Mouse (Mus musculus) forebrain, embryonic 11.5 days (tissue): ENCODE measurements at regions not wholly inside any gene's neighbourhood (a gene's known extent, or its start where the extent isn't known, plus 50 kb on each side); places are given as distances from the start of the nearest gene placed in this dataset.
A peak's percentile ranks its signal among the peaks of the same experiment; 100 is the strongest.

Experiments
- ATAC-seq: fragments of 200-750 bp; cut with Nextera tagmentation; replicated peaks from 2 replicates; pipeline ENCODE4 v1.8.0; 2017; ENCODE audit warnings: moderate TSS enrichment; ENCODE audit not compliant: low FRiP score
- DNase-seq: peaks from one replicate; pipeline ENCODE4 v3.0.0-alpha.2; 2017; ENCODE audit warnings: low spot score
- H3K27ac ChIP-seq: fragments of 300-500 bp; sonication (generic); 2 replicates; pipeline ENCODE4 v1.5.1; 2014; ENCODE audit warnings: low read depth, low read length
- H3K27me3 ChIP-seq: fragments of 300-500 bp; sonication (generic); 2 replicates; pipeline ENCODE4 v1.6.1; 2014; ENCODE audit warnings: mild to moderate bottlenecking, low read length, mixed read lengths; ENCODE audit not compliant: control insufficient read depth, insufficient read depth
- H3K36me3 ChIP-seq: fragments of 300-500 bp; sonication (generic); 2 replicates; pipeline ENCODE4 v1.6.1; 2014; ENCODE audit warnings: mild to moderate bottlenecking, low read length, moderate library complexity, mixed read lengths; ENCODE audit not compliant: control insufficient read depth, insufficient read depth
- H3K4me1 ChIP-seq: fragments of 300-500 bp; sonication (generic); replicated peaks from 2 replicates; pipeline ENCODE4 v1.6.1; 2014; ENCODE audit warnings: low read length, mixed read lengths; ENCODE audit not compliant: control insufficient read depth, insufficient read depth
- H3K4me2 ChIP-seq: fragments of 300-500 bp; sonication (generic); 2 replicates; pipeline ENCODE4 v1.6.1; 2014; ENCODE audit warnings: low read depth, mild to moderate bottlenecking, low read length, moderate library complexity, mixed read lengths; ENCODE audit not compliant: severe bottlenecking
- H3K4me3 ChIP-seq: fragments of 300-500 bp; sonication (generic); 2 replicates; pipeline ENCODE4 v1.5.1; 2014; ENCODE audit warnings: low read depth, low read length
- H3K9ac ChIP-seq: fragments of 300-500 bp; sonication (generic); 2 replicates; pipeline ENCODE4 v1.6.1; 2014; ENCODE audit warnings: low read length
- H3K9me3 ChIP-seq: fragments of 300-500 bp; sonication (generic); 2 replicates; pipeline ENCODE4 v1.6.1; 2016; ENCODE audit warnings: low read length, mixed read lengths; ENCODE audit not compliant: control insufficient read depth
- WGBS: fragments of 180-500 bp; shearing (Covaris S2); extraction: QIAGEN DNeasy Blood & Tissue Kit; methylation state at CpG from one replicate; pipeline ENCODE4 v1.1.7; 2014; 5-methylcytosine and 5-hydroxymethylcytosine counted together

DNA sequence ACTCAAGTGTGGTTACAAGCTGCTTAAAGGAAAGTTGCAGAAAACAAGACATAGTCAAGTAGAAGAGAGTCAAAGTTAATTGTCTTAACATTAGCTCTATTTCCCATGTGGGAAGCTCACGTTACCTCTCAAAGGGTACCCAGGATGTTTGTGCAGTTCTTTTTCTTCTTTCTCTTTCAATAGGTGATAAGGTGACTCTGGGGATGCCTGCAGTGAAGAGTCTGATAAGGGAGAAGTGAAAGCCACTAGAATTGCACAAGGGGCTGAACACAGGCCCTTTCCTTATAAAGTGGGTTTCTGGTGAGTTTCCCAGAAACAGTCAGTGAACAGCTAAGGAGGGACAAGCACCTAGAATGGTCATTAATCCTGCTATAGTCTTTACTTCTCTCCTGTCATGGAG lies 98.6 kb upstream of the Slc4a7 start:
- Histone ChIP-seq H3K27me3 (no peaks in the 10 kb centered on the region), H3K4me1 (no peaks in the 10 kb centered on the region), H3K36me3 (no peaks in the 10 kb centered on the region), H3K9me3 (no peaks in the 10 kb centered on the region), H3K27ac (no peak overlapping the region), H3K4me3 (no peak overlapping the region), H3K4me2 (no peak overlapping the region), H3K9ac (no peak overlapping the region)
- 72% methylated on average over 1 of the region's 1 CpGs for WGBS
- ATAC-seq (no peak), DNase-seq (no peak)

DNA sequence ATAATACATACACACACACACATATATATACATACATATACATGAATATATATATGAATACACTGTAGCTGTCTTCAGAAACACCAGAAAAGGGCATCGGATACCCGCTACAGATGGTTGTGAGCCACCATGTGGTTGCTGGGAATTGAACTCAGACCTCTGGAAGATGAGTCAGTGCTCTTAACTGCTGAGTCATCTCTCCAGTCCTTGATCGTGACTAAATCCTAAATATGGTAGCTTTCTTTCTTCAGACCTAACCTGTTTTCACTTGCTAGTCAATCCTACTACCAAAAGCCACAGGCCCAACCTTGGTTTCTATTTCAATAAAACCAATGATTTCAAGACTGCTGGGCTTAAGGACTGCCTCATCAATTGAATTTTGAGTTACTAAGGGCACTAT lies 95.0 kb upstream of the Slc4a7 start:
- 97% methylated on average over 3 of the region's 3 CpGs for WGBS
- Histone ChIP-seq H3K9me3 (no peaks in the 10 kb centered on the region), H3K27me3 (no peaks in the 10 kb centered on the region), H3K4me2 (no peak overlapping the region), H3K4me1 (no peaks in the 10 kb centered on the region), H3K9ac (no peak overlapping the region), H3K27ac (no peak overlapping the region), H3K4me3 (no peak overlapping the region), H3K36me3 (no peaks in the 10 kb centered on the region)
- ATAC-seq: no peak
- no peak for DNase-seq

DNA sequence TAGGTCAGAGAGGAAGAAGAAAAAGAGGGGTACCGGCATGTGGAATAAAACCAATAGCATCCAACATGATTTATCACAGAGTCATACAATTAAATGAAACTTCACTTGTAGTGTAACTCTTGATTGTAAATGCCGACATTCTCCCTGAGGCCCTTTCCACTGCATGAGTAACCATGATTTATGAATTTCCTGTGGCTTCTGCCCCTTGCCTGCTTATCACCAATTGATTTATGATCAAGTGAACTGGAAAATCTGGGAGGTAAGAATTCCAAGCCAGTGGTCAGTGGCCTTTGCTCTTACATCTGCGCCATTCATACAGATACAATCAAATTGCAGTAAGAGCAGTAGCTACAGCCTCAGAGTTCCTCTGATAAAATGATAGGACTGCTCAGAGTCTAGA lies 89.8 kb upstream of the Slc4a7 start:
- no peaks in the 10 kb centered on the region for H3K27me3 ChIP-seq
- no peak overlapping the region for H3K4me2 ChIP-seq
- no peak overlapping the region for H3K4me3 ChIP-seq
- H3K9me3 ChIP-seq: no peaks in the 10 kb centered on the region
- H3K4me1 ChIP-seq: no peaks in the 10 kb centered on the region
- ATAC-seq: no peak
- no peak for DNase-seq
- H3K27ac ChIP-seq: no peak overlapping the region
- H3K36me3 ChIP-seq: no peaks in the 10 kb centered on the region
- 91% methylated on average over 3 of the region's 3 CpGs for WGBS
- H3K9ac ChIP-seq: no peak overlapping the region

DNA sequence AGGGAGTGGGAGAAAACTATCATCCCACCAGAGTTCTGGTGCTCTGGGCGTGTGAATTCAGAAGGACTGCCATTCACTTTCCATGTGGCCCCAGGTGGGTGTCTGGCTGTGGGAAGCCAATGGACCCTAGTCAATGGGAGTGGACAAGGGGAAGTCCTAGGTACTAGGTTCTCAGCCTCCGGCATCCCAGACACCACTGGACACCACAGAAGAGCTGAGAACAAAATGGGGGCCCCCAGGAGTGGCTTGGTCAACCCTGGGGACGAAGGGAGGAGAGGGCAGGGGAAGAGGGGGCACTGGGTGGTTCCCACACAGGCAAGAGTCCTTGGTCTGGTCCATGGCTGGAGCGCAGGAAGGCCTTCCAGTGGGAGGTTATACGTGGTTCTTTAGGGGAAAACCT lies 81.8 kb upstream of the Slc4a7 start:
- H3K27me3 ChIP-seq: no peaks in the 10 kb centered on the region
- no peak for DNase-seq
- WGBS: 88% methylated on average over 5 of the region's 5 CpGs
- no peaks in the 10 kb centered on the region for H3K9me3 ChIP-seq
- H3K27ac ChIP-seq: no peak overlapping the region
- H3K9ac ChIP-seq: no peak overlapping the region
- H3K4me1 ChIP-seq: no peaks in the 10 kb centered on the region
- ATAC-seq: no peak
- H3K36me3 ChIP-seq: no peaks in the 10 kb centered on the region
- H3K4me3 ChIP-seq: no peak overlapping the region
- no peak overlapping the region for H3K4me2 ChIP-seq

DNA sequence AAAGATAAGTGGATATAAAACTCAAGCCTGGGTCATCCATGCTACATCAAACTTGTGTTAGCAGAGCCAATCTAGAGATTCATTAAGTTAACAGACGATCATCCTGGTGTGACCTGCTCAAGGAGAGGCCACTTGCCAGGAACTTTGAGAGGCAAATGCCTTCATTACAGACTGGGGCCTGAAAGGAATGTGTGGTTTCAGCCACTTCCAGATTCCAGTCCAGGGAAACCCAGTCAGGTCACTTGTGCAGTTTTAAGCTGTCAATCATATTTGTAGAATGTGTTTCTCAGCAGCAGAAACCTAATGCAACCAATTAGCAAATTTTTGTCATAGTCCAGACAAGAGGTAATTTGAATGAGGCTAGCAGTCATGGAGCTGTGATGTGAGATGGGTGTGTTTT lies 73.4 kb upstream of the Slc4a7 start:
- Histone ChIP-seq H3K4me2 (no peak overlapping the region), H3K27ac (no peak overlapping the region), H3K4me1 (peaks cover 7% of the 10 kb centered on the region; the same call in 1 of the 2 replicates), H3K4me3 (no peak overlapping the region), H3K9ac (no peak overlapping the region), H3K36me3 (no peaks in the 10 kb centered on the region), H3K9me3 (no peaks in the 10 kb centered on the region), H3K27me3 (no peaks in the 10 kb centered on the region)
- ATAC-seq (no peak), DNase-seq (no peak)
- 79% methylated on average over 1 of the region's 1 CpGs for WGBS

DNA sequence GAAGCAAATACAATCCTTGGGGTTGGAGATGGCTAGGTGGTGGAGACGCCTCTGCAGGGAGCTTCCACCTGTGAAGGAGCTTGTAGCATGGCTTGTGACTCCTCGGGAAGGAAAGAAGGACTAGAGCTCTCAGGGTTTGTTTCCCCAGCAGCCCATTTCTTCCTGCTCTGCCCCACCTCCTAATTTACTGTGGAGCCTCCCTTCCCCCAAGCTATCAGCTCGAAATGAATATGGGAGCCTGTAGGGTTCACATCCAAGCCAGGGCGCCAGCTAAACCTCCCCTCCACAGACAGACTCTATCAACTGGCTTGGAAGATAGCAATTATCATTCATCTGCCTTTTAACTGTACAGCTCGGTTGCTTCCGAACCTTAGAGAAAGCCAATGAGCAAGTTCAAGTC lies 70.3 kb upstream of the Slc4a7 start:
- H3K36me3 ChIP-seq: no peaks in the 10 kb centered on the region
- no peak overlapping the region for H3K4me2 ChIP-seq
- H3K4me1 ChIP-seq: peaks cover 7% of the 10 kb centered on the region; the same call in 1 of the 2 replicates
- no peak overlapping the region for H3K9ac ChIP-seq
- no peak for DNase-seq
- H3K27me3 ChIP-seq: no peaks in the 10 kb centered on the region
- no peak for ATAC-seq
- no peak overlapping the region for H3K4me3 ChIP-seq
- H3K9me3 ChIP-seq: no peaks in the 10 kb centered on the region
- WGBS: 43% methylated on average over 6 of the region's 6 CpGs
- H3K27ac ChIP-seq: no peak overlapping the region

DNA sequence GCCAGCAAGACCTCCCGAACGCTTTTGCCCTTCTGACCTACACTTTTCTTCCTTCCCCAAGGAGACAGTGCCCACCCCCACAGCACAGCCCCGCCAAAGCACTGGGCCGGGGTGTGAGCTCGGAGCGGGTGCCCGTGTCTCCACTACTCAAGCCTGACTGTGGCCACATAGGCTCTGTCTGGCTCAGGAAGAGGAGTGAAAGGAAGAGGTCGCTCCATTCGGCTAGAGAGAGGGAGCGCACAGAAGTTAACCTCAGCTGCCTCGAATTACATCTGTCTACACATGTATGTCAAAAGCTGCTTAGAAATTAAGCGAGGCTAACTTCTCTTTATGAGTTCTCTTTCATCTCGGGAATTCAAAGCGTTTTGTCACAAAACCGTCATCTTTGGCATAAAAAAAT lies 69.6 kb upstream of the Slc4a7 start:
- Histone ChIP-seq H3K4me1 (peaks cover 7% of the 10 kb centered on the region; the same call in 1 of the 2 replicates), H3K9ac (peak overlapping the region; percentile 29; the same call in 1 of the 2 replicates), H3K27me3 (no peaks in the 10 kb centered on the region), H3K4me2 (peak overlapping the region; percentile 53), H3K9me3 (no peaks in the 10 kb centered on the region), H3K27ac (no peak overlapping the region), H3K36me3 (no peaks in the 10 kb centered on the region), H3K4me3 (peak overlapping the region; percentile 19)
- DNase-seq (peak; percentile 61), ATAC-seq (peak; percentile 82)
- 1% methylated on average over 15 of the region's 15 CpGs for WGBS

DNA sequence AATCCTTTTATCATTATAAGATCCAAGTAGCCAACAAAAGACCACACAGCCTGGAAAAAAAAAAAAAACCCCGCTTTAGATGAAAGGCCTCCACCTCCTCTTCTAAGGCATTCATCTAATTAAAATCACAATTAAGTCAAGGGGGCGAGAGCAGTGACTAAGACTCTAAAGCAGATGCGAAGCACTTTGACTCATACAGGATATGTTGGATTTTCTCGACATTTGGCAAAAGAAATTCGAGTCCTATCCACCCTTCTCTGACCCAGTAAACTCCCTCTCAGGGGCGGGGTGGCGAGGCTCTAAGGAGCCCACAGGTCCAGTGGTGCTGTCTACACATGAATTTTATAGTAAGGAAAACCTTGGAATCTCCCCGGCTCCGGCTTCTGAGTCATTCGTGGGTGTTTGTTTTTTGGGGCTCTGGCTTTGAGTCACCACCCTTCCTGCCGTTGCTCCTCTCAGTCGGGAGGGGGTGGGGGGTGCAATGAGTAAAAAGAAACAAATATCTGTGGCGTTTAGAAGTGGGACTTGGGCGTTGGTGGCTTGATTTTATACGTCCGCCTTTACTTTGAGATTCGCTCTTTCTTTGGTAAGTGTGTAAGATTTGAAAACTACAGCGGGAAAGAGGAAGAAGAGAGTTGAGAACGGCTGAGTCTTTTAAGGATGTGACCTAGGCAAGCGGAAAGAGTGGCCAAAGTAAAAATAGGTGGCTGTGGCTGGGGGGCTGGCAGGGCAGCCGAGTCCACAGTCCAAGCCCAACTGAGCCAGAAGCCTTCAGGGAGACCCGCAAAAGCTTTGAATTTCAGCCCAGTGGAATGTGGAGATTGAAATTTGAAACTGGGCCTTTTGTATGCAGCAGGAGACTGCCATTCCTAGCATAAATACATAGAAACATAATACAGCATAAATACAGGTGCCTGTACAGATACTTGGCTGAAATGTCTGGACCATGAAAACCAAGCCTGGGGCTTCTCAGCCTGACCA lies 68.8 kb upstream of the Slc4a7 start:
- Histone ChIP-seq H3K27ac (no peak overlapping the region), H3K4me1 (peaks cover 7% of the 10 kb centered on the region; the same call in 1 of the 2 replicates), H3K36me3 (no peaks in the 10 kb centered on the region), H3K27me3 (no peaks in the 10 kb centered on the region), H3K4me3 (peak overlapping the region; percentile 19), H3K9ac (no peak overlapping the region; the same call in 1 of the 2 replicates), H3K9me3 (no peaks in the 10 kb centered on the region), H3K4me2 (peak overlapping the region; percentile 53)
- whole genome bisulfite sequencing: 5% methylated on average over 22 of the region's 22 CpGs
- peak; percentile 56 for DNase-seq
- peak; percentile 64 for ATAC-seq

DNA sequence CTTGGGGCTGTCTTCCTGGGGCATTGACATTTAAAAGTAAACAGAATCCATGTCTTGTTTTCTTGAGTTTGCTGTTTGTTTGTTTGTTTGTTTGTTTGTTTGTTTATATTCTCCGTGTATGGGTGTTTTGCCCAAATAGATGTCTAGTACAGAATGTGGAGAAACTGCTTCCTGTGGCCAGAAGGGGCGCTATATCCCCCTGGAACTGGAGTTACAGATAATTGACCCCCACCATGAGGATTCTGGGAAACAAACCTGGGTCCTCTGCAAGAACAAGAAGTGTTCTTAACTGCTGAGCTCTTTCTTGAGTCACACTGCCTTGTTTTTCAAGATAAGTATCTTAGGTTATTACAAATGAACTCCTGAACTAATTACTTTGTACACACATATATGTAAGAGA lies 68.1 kb upstream of the Slc4a7 start:
- no peak overlapping the region for H3K27ac ChIP-seq
- no peak overlapping the region for H3K4me2 ChIP-seq
- H3K4me1 ChIP-seq: peaks cover 7% of the 10 kb centered on the region; the same call in 1 of the 2 replicates
- H3K9me3 ChIP-seq: no peaks in the 10 kb centered on the region
- H3K36me3 ChIP-seq: no peaks in the 10 kb centered on the region
- no peaks in the 10 kb centered on the region for H3K27me3 ChIP-seq
- DNase-seq (no peak), ATAC-seq (no peak)
- H3K4me3 ChIP-seq: no peak overlapping the region
- H3K9ac ChIP-seq: no peak overlapping the region
- 46% methylated on average over 2 of the region's 2 CpGs for WGBS
